Mouse (Mus musculus): ENCODE results near the gene Olfr1134.
"Not testable (repeated sequence)": the region's sequence is repeated elsewhere in the genome, so short reads cannot be mapped to it uniquely, and the experiment has no call there.

The Olfr1134 gene

DNA sequence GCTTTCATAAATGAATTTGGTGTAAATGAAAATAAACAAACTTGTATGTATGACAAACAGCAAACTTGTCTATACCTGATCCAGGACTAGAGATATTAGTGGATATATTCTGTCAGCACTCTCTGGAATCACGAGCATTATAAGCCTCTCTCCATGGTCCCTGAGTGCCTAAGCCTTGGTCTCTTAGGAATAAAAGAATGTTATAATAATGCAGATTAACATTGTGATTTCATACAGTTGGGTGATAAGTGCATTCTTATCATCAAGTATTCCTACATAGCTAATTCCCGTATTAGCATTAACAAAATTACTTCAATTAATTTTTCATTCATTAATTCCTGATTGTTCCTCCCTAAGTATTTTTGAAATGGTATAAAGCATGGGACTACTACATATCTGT is at the start of gene Olfr1134:
Gene Olfr1134, minus strand, starts transcription at position 101 of the 400 bp plus-strand sequence.
- no peak for DNase-seq

DNA sequence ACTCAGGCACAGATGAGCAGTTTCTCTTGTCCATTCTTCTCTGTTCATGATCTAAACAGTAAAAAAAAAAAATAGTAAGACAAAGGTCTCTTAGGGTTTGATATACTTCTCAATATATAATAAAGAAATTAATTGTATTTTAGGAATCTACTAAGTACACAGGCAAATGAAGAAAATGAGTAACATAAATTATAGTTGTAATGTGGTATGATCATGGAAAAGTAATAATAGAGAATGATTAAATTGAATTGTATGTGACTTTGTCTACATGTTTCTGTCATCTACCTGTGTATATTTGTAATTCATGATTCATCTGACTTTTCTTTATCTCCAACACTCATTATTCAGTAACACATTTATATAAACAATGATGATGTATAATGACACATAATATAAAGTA is 35.6 kb upstream of the Olfr1134 start, which contains the start of gene Olfr1136:
Gene Olfr1136, minus strand, starts transcription at position 101 of the 400 bp plus-strand sequence.
- no peak for DNase-seq

DNA sequence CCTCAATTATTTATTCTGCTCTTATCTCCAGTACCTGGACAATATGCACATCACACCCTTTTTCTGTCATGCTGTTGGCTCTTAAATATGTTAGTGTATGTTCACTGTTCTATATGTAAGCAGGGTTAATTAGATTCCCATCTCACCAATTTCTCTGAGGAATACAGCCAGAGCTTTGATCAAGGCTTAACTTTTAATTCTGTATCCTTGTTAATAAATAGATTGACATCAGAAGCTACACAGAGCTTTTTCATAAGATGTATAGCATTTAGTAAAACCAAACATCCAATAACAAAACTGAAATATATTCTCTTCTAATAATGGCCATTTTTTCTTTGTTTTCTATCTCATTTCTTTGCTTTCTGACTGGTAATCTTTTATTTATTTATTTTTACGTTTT is 15.3 kb upstream of the Olfr1134 start, which contains the start of gene Olfr1135:
Gene Olfr1135, minus strand, starts transcription at position 101 of the 400 bp plus-strand sequence.
- no peak for DNase-seq

DNA sequence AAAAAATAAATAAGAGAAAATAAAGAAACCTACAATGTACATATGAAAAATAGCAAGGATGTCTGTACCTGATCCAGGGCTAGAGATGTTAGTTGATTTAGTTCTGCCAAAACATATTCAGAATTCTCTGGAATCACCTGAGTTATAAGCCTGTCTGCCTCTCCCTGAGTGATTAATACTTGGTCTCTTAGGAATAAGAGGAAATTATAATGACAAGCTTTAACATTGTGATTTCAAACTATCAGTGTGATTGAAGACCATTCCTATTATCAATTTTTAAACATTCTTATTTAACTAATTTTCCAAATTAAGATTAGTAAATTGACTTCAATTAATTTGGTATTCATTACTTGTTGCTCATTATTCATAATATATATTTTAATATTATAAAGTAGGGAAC is 11.0 kb downstream of the Olfr1134 start, which contains the start of gene Olfr1133:
Gene Olfr1133, minus strand, starts transcription at position 101 of the 400 bp plus-strand sequence.
- DNase-seq = no peak

DNA sequence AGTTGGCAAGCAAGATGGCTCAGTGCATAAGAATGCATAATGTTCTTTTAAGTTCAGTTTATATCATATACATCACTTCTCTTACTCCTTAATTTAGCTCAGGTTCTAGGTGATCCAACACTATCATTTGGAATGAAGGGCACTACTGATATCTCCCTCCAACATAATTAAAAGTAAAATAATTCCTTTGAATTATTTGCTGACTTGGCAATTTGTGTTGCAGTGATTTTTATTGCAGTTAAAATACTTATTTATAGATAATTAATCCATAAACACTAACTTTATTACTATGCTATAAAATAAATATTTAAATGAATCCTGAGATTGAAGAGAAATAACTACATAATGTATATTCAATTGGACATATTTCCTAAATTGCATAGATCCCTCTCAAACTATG is 15.8 kb downstream of the Olfr1134 start:
- DNase-seq = no peak

DNA sequence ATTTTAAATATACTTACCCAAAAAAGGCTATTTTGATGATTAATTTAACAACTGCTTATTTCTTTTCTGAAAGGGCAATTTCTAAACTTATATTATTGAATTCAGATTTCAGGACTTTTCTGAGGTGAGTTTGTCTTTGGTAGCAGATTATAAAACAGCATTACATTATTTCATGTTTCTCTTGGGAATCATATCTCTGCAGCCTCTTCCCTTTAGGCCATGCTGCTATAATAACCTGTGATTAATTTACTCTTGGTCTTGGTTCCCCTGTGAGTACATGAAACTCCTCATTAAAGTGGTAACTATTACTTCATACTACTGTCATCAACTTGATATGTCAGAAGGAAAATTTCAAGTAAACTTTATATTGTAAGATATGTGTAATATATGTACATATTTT is 20.8 kb downstream of the Olfr1134 start, which contains the start of gene Olfr1132:
Gene Olfr1132, minus strand, starts transcription at position 101 of the 400 bp plus-strand sequence.
- DNase-seq = no peak

DNA sequence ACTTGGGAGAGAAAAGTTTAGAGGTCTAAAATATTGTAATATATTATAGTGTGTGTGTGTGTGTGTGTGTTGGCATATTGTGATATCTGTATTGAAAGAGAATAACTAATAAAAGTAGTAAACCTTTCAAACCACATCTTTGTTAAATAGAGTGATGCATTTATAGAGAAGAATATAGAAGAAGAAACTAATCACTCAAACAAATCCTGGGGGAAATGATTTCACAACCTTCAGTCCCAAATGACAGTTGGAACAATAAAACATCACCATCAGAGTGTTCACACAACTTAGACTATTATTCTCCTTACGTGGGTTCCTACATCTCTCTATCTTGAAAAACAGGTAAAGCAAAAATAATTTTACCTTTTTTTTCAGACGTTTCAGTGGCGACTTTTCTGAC is 31.5 kb downstream of the Olfr1134 start, which contains the start of gene Olfr1131:
Gene Olfr1131, plus strand, starts transcription at position 301 of the 400 bp plus-strand sequence.
- no peak for DNase-seq

DNA sequence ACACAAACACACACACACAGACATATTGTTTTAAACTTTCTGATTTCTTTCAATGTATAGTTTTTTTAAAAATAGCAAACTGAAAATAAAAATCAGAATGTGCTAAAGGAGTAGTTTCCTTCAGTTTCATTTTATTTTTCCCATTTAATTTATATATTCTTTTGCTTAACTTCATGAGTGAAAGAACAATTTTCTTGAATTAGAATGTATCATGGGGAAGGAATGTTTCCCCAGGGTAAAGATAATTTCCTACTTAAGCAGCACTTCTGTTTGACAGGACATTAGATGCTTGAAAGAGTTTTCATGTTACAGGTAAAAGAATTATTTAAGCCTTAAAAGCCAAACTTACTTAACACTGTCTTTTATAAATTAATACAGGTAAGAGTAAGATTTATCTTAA is 52.3 kb downstream of the Olfr1134 start, which contains the start of gene Olfr1130:
Gene Olfr1130, plus strand, starts transcription at position 301 of the 400 bp plus-strand sequence.
- not testable (repeated sequence) for DNase-seq
